Mouse (Mus musculus): ENCODE measurements around the gene Serpina3m. TPM values are rescaled to one million over a fixed set of nuclear protein-coding genes. Genes with fewer than 3 reads are reported as not detected.
"Not testable (repeated sequence)": the region's sequence is repeated elsewhere in the genome, so short reads cannot be mapped to it uniquely, and the experiment has no call there.

Serpina3m gene
- total and polyA plus RNA-seq, 2 experiments from 2014 or later: not detected

DNA sequence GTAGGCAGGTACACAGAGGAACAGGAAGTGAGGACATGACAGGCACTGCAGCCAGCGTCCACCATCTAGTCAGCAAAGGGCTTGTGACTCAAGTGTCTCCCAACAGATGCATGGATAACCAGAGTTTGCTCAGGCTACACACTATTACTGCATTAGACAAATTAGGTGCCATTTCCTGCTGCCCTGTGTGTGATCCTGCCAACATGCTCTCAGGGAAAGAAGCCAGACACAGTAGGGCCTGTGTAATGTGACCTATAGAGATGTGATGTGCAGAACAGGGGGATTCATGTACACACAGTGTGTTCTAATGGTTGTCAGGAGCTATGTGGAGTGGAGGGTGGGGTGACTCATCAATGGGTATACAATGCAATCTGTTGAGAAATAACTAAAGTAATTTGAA is 15.8 kb upstream of the Serpina3m start:
- no peaks in the 10 kb centered on the region for H3K9me3 ChIP-seq (ENCODE audit: low read length)
- H3K27me3 ChIP-seq (ENCODE audit: insufficient read depth, low read length): no peaks in the 10 kb centered on the region
- ATAC-seq (ENCODE audit: low FRiP score) (no peak), DNase-seq (ENCODE audit: low spot score) (no peak)
- H3K9ac ChIP-seq (replicated peaks; ENCODE audit: low read length, poor library complexity, severe bottlenecking): no peak overlapping the region
- no peak overlapping the region for H3K4me2 ChIP-seq (ENCODE audit: low read depth, low read length, poor library complexity, severe bottlenecking)
- no peaks in the 10 kb centered on the region for H3K4me1 ChIP-seq (ENCODE audit: insufficient read depth, low read length)
- TF ChIP-seq CTCF (IDR thresholded peaks at IDR 0.05): no peak
- 83% methylated on average over 1 of the region's 1 CpGs for WGBS
- no peak overlapping the region for H3K4me3 ChIP-seq (ENCODE audit: low read depth, low read length)
- no peaks in the 10 kb centered on the region for H3K36me3 ChIP-seq (ENCODE audit: insufficient read depth, low read length)
- H3K27ac ChIP-seq (ENCODE audit: low read depth, low read length): no peak overlapping the region

DNA sequence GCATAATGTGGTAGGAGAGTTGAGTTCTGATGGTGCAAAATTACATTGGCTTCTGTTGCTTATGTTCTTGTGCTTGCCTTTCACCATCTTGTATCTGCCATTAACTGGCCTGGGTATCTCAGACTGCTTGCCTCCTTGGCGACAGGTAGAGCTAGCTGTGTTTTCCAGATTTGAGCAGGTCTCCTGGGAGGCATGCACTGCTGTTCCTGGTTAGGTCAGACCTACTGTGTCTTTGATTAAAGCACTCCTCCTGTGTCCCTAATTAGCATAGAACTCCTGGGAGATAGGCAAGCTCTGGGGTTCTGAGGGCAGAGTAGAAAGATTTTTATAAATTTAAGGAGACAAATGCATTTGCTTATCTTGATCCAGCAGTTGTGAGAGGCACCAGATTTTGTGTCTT is 6.6 kb upstream of the Serpina3m start:
- Histone ChIP-seq H3K9me3 (ENCODE audit: low read length) (no peaks in the 10 kb centered on the region; the same call in 1 of the 2 replicates), H3K4me1 (ENCODE audit: insufficient read depth, low read length) (no peaks in the 10 kb centered on the region), H3K4me3 (ENCODE audit: low read depth, low read length) (no peak overlapping the region), H3K9ac (replicated peaks; ENCODE audit: low read length, poor library complexity, severe bottlenecking) (no peak overlapping the region), H3K4me2 (ENCODE audit: low read depth, low read length, poor library complexity, severe bottlenecking) (no peak overlapping the region), H3K36me3 (ENCODE audit: insufficient read depth, low read length) (no peaks in the 10 kb centered on the region), H3K27me3 (ENCODE audit: insufficient read depth, low read length) (no peaks in the 10 kb centered on the region), H3K27ac (ENCODE audit: low read depth, low read length) (no peak overlapping the region)
- TF ChIP-seq CTCF (IDR thresholded peaks at IDR 0.05): no peak
- 44% methylated on average over 1 of the region's 1 CpGs for WGBS
- DNase-seq (ENCODE audit: low spot score): no peak
- ATAC-seq (ENCODE audit: low FRiP score): no peak

DNA sequence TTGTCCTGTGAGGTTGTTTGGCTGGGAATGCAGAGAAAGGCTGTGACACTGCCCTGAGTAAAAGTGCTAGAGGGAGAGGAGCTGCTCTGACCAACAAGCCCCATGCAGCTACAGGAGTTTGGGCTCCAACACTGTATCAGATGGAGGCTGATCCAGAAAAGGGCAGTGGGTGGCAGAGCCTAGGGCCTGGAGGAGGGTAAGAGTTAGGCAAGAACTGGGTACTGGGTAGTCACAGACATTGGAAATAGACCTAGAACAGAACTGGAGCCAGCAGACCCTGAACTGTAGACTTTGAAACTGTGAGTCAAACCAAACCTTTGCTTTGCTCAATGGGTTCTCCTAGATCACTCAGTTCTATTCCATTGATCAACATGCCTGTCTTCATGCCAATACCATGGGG is 1.4 kb upstream of the Serpina3m start:
- not testable (repeated sequence) for H3K9me3 ChIP-seq (ENCODE audit: low read length); H3K9ac ChIP-seq (replicated peaks; ENCODE audit: low read length, poor library complexity, severe bottlenecking); ATAC-seq (ENCODE audit: low FRiP score); DNase-seq (ENCODE audit: low spot score); H3K4me1 ChIP-seq (ENCODE audit: insufficient read depth, low read length); H3K36me3 ChIP-seq (ENCODE audit: insufficient read depth, low read length); H3K4me2 ChIP-seq (ENCODE audit: low read depth, low read length, poor library complexity, severe bottlenecking); H3K27ac ChIP-seq (ENCODE audit: low read depth, low read length); H3K4me3 ChIP-seq (ENCODE audit: low read depth, low read length); H3K27me3 ChIP-seq (ENCODE audit: insufficient read depth, low read length)

DNA sequence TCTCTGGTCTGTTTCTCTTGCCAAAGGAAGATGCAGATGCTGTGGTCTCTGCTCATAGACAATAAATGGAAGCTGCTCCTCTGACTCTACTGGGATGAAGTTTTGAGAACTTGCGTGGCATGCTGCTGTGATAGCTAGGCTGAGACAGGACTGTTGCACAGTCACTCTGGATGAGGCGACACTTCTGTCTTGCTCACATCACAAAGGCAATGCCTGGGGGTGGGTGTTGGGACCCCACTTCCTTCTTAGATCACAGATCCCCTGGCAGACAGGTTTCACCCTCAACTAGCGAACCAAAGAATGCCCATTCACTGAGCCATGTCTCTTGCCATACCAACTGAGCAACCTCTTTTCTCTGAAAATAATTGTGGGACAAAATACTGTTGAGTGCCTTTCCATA is 419 bp downstream of the Serpina3m start:
- ATAC-seq (ENCODE audit: low FRiP score) (no peak), DNase-seq (ENCODE audit: low spot score) (no peak)
- no peak overlapping the region for H3K4me3 ChIP-seq (ENCODE audit: low read depth, low read length)
- H3K4me1 ChIP-seq (ENCODE audit: insufficient read depth, low read length): no peaks in the 10 kb centered on the region
- H3K27ac ChIP-seq (ENCODE audit: low read depth, low read length): no peak overlapping the region
- no peak overlapping the region for H3K4me2 ChIP-seq (ENCODE audit: low read depth, low read length, poor library complexity, severe bottlenecking)
- WGBS: 89% methylated on average over 3 of the region's 3 CpGs
- no peaks in the 10 kb centered on the region for H3K27me3 ChIP-seq (ENCODE audit: insufficient read depth, low read length)
- TF ChIP-seq CTCF (IDR thresholded peaks at IDR 0.05): no peak
- H3K36me3 ChIP-seq (ENCODE audit: insufficient read depth, low read length): no peaks in the 10 kb centered on the region
- no peak overlapping the region for H3K9ac ChIP-seq (replicated peaks; ENCODE audit: low read length, poor library complexity, severe bottlenecking)
- H3K9me3 ChIP-seq (ENCODE audit: low read length): no peaks in the 10 kb centered on the region

DNA sequence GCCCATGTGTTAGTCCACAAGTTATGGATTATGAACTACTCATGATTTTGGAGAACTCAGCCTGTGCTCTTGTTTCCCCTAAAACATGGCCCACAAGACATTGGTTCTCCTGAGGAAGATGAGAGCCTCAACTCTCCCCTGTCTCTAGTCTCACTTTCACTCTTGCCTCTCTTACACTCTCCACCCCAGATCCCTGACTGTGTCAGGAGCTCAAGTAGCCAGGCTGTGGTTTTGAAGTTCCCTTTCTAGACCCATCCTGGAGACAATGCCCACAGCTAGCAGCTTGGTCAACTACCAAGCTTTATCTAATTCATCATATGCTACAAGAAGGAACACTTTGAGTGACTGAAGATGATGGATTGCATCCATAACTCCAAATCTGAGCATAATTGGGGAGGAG is 4.2 kb downstream of the Serpina3m start:
- not testable (repeated sequence) for ATAC-seq (ENCODE audit: low FRiP score)

DNA sequence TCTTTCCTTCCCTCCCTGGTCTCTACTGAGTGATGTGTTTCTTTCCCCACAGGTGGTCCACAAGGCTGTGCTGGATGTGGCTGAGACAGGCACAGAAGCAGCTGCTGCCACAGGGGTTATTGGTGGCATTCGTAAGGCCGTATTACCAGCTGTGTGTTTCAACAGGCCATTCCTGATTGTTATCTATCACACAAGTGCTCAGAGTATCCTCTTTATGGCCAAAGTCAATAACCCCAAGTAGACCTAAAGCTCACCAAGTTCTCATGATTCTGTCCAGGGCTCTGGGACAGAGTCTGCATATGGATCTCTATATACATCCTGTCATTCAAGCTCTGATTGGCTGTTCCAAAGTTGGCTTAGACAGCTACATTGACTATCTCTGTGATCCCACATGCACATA is 6.9 kb downstream of the Serpina3m start:
- no peak overlapping the region for H3K4me3 ChIP-seq (ENCODE audit: low read depth, low read length)
- TF ChIP-seq CTCF (IDR thresholded peaks at IDR 0.05): no peak
- H3K27me3 ChIP-seq (ENCODE audit: insufficient read depth, low read length): no peaks in the 10 kb centered on the region
- no peak overlapping the region for H3K4me2 ChIP-seq (ENCODE audit: low read depth, low read length, poor library complexity, severe bottlenecking)
- no peak overlapping the region for H3K27ac ChIP-seq (ENCODE audit: low read depth, low read length)
- no peak for ATAC-seq (ENCODE audit: low FRiP score)
- WGBS: 83% methylated on average over 2 of the region's 2 CpGs
- no peak overlapping the region for H3K9ac ChIP-seq (replicated peaks; ENCODE audit: low read length, poor library complexity, severe bottlenecking)
- H3K4me1 ChIP-seq (ENCODE audit: insufficient read depth, low read length): no peaks in the 10 kb centered on the region
- no peak for DNase-seq (ENCODE audit: low spot score)
- no peaks in the 10 kb centered on the region for H3K36me3 ChIP-seq (ENCODE audit: insufficient read depth, low read length)
- H3K9me3 ChIP-seq (ENCODE audit: low read length): no peaks in the 10 kb centered on the region

More for the DNA sequence above, 4.2 kb downstream of the Serpina3m start:
- not testable (repeated sequence) for H3K36me3 ChIP-seq (ENCODE audit: insufficient read depth, low read length); DNase-seq (ENCODE audit: low spot score); H3K4me2 ChIP-seq (ENCODE audit: low read depth, low read length, poor library complexity, severe bottlenecking); H3K4me1 ChIP-seq (ENCODE audit: insufficient read depth, low read length); H3K9me3 ChIP-seq (ENCODE audit: low read length); H3K9ac ChIP-seq (replicated peaks; ENCODE audit: low read length, poor library complexity, severe bottlenecking); H3K4me3 ChIP-seq (ENCODE audit: low read depth, low read length); H3K27ac ChIP-seq (ENCODE audit: low read depth, low read length); H3K27me3 ChIP-seq (ENCODE audit: insufficient read depth, low read length)

DNA sequence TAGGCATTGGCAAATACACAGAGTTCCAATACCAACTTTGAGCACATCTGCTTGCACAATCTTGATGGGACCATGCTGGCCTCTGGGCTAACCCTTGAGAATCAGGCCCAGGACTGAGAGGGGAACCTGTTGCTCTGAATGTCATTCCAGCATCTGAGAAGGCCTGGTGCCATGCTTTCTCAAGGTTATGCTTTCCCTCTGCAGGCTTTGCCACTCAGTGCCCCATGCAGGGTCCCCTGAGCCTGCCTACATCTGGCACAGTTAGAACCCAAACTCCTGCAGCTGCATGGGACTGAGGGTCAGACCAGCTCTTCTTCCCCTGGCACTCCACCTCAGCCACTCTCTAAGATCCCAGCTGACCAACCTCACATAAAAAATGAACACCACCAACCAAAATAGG is 7.4 kb downstream of the Serpina3m start:
- Histone ChIP-seq H3K36me3 (ENCODE audit: insufficient read depth, low read length) (no peaks in the 10 kb centered on the region), H3K4me2 (ENCODE audit: low read depth, low read length, poor library complexity, severe bottlenecking) (no peak overlapping the region), H3K9ac (replicated peaks; ENCODE audit: low read length, poor library complexity, severe bottlenecking) (no peak overlapping the region)

More for the DNA sequence above, 7.4 kb downstream of the Serpina3m start:
- no peak for DNase-seq (ENCODE audit: low spot score)
- Histone ChIP-seq H3K9me3 (ENCODE audit: low read length) (no peaks in the 10 kb centered on the region), H3K27me3 (ENCODE audit: insufficient read depth, low read length) (no peaks in the 10 kb centered on the region), H3K27ac (ENCODE audit: low read depth, low read length) (no peak overlapping the region), H3K4me3 (ENCODE audit: low read depth, low read length) (no peak overlapping the region), H3K4me1 (ENCODE audit: insufficient read depth, low read length) (no peaks in the 10 kb centered on the region)
- no peak for ATAC-seq (ENCODE audit: low FRiP score)
- TF ChIP-seq CTCF (IDR thresholded peaks at IDR 0.05): no peak
